Mouse (Mus musculus) cerebellum, postnatal 10 days (tissue): ENCODE measurements at regions not wholly inside any gene's neighbourhood (a gene's known extent, or its start where the extent isn't known, plus 50 kb on each side); places are given as distances from the start of the nearest gene placed in this dataset.

Source experiments
- DNase-seq, 2 experiments: peaks; one replicate each; pipeline ENCODE4 v3.0.0; 2021; ENCODE audit warnings: mixed read lengths in 2 of 2

DNA sequence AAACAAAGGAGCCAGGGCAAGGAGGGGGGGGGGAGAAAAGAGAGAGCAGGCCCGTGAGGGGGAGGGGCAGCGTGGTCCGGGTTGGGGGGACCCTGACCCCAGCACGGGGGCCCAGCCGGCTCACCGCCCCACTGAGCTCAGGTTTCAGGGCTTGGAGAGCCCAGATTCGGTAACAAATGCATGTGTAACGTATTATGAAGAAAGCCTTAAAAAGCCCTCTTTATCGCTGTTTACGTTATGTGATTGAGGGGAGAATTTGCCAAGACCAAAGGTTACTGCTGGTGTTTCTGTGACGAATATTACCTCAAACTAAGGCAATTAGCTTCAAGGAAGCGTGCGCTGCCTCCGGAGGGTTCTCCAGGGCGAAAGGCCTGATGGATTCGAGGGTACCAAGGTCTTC lies 54.2 kb downstream of the Barx1 start:
- DNase-seq: no peak

DNA sequence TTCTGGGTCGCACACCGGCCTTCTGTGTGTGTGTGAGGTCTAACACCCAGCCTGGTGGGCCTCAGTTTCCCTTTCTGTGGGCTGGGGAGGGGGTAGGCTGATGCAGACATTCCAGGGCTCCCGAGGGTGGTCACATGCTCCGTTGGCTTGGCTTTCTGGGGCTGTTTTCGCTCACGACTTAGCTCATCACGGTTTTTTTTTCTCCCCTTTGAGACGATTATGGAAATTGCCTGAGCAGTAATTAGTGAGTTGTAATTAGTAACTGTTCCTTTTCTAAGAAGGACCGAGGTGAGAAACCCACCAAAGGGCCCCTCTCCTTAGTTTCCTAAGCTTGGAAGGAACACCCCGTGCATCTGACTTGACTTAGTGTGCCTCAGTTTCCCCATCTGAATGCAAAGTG lies 54.7 kb downstream of the Barx1 start:
- no peak for DNase-seq

DNA sequence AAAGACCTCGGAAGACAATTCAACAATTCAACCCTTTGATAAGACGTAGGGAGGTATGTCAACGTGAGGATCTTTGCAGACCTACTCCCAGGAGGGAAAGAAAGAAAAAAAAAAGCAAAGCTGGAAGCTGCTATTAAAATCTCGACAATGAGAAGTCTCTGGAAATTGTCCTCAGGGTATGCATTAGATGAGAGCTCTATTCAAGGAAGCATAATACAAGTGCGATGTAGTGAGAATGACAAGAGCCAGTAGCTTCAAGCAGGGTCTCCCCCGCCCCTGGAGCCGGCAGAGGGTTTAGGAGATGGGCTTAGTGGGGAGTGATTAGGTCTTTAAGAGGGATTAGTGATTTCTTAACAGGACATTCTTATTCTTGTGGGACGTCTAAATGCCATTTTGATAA lies 60.9 kb downstream of the Barx1 start:
- no peak for DNase-seq

DNA sequence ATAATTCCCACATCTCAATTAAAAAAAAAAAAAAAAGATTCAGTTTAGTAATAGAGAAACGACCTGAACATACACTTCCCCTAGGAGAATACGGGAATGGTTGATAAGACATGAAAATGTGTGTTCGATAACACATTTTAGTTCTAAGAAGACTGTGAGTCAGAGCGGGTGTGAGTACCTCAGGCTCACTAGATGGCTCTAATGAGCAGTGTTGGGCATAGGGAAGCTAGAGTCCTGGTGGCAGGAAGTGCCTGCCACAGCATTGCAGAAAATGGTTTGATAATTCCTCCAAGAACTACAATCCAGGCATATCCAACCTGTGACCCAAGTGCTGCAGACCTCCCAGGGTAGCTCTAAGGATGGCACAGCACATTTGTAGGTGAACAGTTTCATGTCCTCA lies 63.6 kb downstream of the Barx1 start:
- peak; percentile 28 to 34 for DNase-seq

DNA sequence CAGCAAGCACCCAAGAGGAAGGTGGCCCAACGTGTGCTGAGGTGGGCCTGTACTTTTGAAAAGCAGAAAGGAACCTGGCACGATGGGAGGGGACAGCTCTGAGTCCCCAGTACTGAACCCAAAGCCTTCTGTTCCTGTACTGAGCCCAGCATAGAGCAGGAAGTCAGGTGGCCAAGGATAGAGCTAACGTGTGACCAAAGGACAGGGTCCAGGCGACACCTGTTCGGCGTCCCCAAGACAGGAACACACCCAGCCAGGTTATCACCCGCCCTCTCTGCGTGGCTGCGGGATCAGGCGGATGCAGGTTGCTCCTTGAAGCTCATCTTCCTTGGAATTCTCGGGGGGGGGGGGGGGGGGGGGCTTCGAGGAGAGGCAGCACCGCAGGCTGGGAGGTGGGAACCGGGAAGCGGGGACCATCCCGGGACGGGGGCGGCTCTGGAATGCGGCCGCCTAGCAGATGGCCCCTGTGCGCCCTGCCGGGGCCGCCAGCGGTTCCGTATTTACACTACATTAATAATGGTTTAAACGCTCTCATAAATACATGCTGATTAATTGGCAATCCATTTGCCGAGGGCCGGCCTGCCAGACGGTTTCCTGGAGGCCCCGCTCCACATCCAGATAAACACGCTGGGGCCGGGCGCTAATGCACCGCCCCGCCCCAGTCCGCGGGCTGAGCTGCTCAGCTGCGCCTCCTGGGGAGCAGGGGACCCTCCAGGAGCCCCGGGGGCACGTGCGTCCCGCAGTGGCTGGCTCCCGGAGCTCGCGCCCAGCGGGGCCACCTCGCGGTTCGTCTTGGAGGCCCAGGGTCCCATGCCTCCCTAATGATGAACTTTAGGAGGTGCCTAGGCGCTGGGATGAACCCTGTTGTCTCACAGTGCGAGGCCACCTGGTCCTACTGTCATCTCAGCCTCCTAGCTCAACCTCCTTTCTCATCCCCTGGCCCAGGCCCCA lies 68.5 kb downstream of the Barx1 start:
- DNase-seq: peak; percentile 35 to 51

DNA sequence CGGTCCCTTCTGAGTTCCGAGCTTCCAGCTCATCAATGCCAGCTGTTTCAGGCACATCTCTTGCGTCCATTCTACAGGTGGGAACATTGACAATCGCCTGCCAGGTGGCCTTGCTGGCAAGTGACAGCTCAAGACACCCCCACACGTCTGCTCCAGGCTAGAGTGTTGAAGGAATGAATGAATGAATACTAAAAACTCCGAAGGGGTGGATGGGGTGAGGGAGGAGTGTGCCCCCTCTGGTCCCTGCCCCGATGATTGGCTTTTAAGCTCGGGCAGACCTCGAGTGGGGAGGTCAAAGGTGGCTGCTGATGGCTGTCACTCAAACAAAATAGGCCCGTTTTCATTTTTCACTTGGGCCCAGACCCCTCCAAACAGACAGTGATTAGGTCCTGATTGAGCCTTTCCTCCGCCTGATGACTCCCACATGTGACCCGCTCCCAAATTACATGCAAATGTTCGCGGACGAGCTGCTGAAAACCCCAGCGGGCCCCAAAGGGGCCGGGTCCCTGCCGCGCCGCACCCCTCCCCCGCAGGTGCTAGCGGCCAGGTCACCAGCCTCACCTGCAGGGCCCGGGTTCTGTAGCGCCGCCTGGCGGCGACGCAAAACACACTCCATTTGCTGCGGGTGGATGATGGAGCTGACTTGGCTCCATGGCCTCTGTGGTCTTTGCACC lies 69.5 kb downstream of the Barx1 start:
- DNase-seq: peak; percentile 63 to 76

DNA sequence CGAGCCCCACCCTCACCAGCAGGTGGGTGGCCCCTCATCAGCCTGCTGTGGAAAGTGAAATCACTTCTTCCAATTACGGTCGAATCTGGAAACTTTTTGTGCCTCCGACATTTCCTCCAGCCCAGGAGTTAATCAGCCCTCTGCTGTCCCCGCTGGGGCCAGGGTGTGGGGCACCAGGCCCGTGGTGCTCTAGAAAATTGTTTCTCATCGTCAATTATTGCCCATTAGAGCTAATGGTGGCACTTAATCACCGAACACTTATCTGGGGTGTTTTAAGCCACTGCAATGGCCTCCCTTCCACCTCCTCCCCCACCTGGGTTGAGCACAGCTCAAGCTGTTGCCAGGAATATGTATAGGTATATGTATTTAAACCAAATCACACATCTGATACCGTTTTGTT lies 72.2 kb downstream of the Barx1 start:
- DNase-seq: no peak

DNA sequence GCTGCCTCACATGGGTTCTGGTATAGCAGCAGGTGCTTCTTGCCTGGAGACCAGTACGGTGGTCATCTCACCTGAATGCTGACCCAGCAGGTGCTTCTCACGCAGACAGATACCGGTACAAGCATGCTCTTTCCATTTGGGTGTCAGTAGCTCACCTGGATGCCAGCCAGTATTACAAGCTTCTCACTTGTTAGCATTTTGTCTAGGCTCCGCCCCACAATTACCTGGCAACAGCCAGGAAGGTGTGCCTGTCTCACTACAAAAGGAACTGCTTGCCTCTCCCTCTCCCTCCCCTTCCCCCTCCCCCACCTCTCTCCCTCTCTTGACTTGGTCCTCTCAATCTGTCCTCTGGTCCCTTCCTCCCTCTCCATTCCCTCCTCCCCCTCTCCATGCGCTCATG lies 82.8 kb downstream of the Barx1 start:
- DNase-seq: no peak

DNA sequence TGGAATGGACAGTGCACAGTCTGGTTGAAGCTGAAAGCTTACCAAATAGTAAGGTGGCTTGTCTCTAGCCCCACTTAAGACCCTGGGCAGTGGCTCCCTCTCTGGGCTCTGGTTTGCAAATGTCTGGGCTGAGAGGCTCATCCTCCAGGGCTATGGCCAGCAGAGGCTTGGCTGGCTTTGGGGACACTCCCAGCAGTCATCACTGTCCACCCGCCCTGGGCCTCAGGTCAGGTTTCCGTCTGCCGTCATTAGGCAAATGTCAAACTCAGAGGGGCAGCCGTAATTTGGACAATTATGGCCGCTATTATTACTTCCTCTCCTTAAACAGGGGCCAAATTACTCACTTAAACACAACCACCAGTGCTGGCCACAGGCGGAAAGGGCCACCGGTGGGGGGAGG lies 83.5 kb downstream of the Barx1 start:
- DNase-seq: no peak
